Mouse (Mus musculus) olfactory bulb, adult 2 months (tissue): Measurements from ENCODE around the gene Ifna1. TPM values are rescaled to one million over a fixed set of nuclear protein-coding genes. Genes with fewer than 3 reads are reported as not detected.

ENCODE experiments used
- H3K27ac ChIP-seq: fragments of 200-500 bp; 2 replicates; pipeline ENCODE4 v1.5.1; 2012; ENCODE audit warnings: low read depth, low read length; ENCODE audit not compliant: insufficient read depth
- H3K4me1 ChIP-seq: fragments of 200-500 bp; 2 replicates; pipeline ENCODE4 v1.6.1; 2012; ENCODE audit warnings: low read length; ENCODE audit not compliant: control insufficient read depth, insufficient read depth
- H3K4me3 ChIP-seq: fragments of 200-500 bp; 2 replicates; pipeline ENCODE4 v1.5.1; 2012; ENCODE audit warnings: mild to moderate bottlenecking, low read depth, low read length, moderate library complexity; ENCODE audit not compliant: insufficient read depth
- CTCF ChIP-seq: fragments of 200-500 bp; IDR thresholded peaks from 2 replicates; pipeline ENCODE4 v1.5.1; 2012; ENCODE audit warnings: low read depth, mild to moderate bottlenecking, low read length, moderate library complexity; ENCODE audit not compliant: insufficient read depth
- POLR2A ChIP-seq: fragments of 200-500 bp; IDR thresholded peaks from 2 replicates; pipeline ENCODE4 v1.6.1; 2012; ENCODE audit warnings: mild to moderate bottlenecking, low read depth, low read length, moderate library complexity; ENCODE audit not compliant: insufficient read depth
- WGBS: fragments of 180-500 bp; shearing (Covaris S2); methylation state at CpG from one replicate; pipeline ENCODE4 v1.1.7; 2018; 5-methylcytosine and 5-hydroxymethylcytosine counted together
- polyA plus RNA-seq: library from polyadenylated mRNA; stranded (reverse); fragments of >200 nt; gene quantifications from 2 replicates; pipeline ENCODE4 v1.2.4, GENCODE M21; 2012; ENCODE audit warnings: low replicate concordance; ENCODE audit not compliant: missing spikeins, insufficient read depth, insufficient read length

Gene Ifna1
- polyA plus RNA-seq, 1 experiment: not detected

DNA sequence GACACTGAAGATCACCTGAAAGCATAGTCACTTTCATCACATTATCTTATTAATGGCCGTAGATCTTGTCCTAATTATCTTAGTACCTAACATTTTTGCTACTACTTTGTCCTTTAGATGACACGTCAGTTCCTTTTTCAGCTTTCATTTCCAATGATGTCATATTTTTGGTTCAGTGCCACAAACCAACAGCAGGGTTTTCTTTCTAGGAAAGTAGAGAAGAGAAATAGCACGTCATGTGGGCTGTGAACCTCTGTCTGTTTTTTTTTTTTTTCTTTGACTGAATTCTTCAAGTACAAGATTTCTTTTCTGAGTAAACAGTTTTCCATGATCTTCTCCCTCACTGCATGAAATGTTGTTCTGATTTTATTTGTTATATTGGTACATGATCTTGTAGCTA lies 9.8 kb upstream of the Ifna1 start:
- Histone ChIP-seq H3K4me3 (no peak overlapping the region), H3K4me1 (no peaks in the 10 kb centered on the region), H3K27ac (no peak overlapping the region)
- no peak for TF ChIP-seq CTCF
- no peak for TF ChIP-seq POLR2A
- WGBS: 71% methylated on average over 3 of the region's 3 CpGs

- H3K4me3 ChIP-seq: no peak within 1 kb of the TSS
- H3K4me1 ChIP-seq: no peaks in the 10 kb centered on the region
- 51% methylated on average over 2 of the region's 2 CpGs for WGBS
- TF ChIP-seq POLR2A (no peak), CTCF (no peak)
- H3K27ac ChIP-seq: no peak within 1 kb of the TSS
Observed at GRCm38 (mm10) chr4:88841438-88841911, 8.4 kb upstream of the Ifna1 start, which contains the start of gene Ifna4. Gene Ifna4 (plus strand): TSS chr4:88841861.

DNA sequence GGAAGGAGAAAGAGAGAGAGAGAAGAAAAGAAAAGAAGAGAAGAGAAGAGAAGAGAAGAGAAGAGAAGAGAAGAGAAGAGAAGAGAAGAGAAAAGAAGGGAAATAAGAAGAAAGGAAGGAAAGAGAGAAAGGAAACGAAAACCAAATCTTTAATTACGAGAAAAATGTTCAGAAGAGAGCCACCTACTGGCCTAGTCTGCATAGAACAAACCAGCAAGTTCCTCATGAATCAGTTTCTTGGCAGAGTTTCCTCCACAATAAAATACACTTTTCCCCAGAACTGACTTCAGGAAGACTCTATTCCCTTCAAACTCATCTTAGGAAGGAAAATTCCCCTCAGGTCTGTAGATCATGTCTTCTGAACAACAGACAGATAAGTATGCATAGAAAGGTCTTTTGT lies 4.6 kb upstream of the Ifna1 start:
- Histone ChIP-seq H3K4me1 (no peaks in the 10 kb centered on the region), H3K27ac (no peak overlapping the region), H3K4me3 (no peak overlapping the region)
- WGBS: 50% methylated on average over 2 of the region's 2 CpGs
- TF ChIP-seq POLR2A (no peak), CTCF (no peak)

GRCm38 (mm10) chr4:88851026-88851763 lies 1.3 kb downstream of the Ifna1 start:
- Histone ChIP-seq H3K27ac (no peak overlapping the region), H3K4me3 (no peak overlapping the region), H3K4me1 (no peaks in the 10 kb centered on the region)
- no peak for TF ChIP-seq CTCF
- no peak for TF ChIP-seq POLR2A
- WGBS: 55% methylated on average over 4 of the region's 4 CpGs

GRCm38 (mm10) chr4:88859214-88859613 lies 9.3 kb downstream of the Ifna1 start:
- H3K4me1 ChIP-seq: no peaks in the 10 kb centered on the region
- H3K4me3 ChIP-seq: no peak overlapping the region
- H3K27ac ChIP-seq: no peak overlapping the region
- no peak for TF ChIP-seq CTCF
- TF ChIP-seq POLR2A: no peak

DNA sequence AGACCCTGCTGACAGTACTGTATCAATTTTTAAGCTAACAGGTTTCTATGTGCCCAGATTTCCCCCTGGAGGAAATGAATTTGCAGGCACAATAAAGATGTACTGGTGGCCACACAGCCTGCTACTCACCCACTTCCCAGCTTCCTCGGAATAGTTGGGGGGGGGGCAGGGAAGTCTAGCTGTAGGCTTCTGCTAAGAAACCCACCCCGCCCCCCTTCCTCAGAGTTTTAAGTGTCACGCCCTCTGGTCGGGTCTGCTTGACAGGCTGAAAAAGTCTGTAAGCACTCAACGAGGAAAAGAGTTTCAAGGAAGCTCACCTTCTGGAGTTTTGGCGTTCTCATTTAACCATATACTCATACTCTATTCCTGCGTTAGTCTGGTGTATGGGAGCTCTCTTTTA lies 13.4 kb downstream of the Ifna1 start:
- H3K27ac ChIP-seq: no peak overlapping the region
- TF ChIP-seq POLR2A (no peak), CTCF (no peak)
- H3K4me1 ChIP-seq: peaks cover 4% of the 10 kb centered on the region; the same call in 1 of the 2 replicates
- no peak overlapping the region for H3K4me3 ChIP-seq
- WGBS: 14% methylated on average over 7 of the region's 7 CpGs

DNA sequence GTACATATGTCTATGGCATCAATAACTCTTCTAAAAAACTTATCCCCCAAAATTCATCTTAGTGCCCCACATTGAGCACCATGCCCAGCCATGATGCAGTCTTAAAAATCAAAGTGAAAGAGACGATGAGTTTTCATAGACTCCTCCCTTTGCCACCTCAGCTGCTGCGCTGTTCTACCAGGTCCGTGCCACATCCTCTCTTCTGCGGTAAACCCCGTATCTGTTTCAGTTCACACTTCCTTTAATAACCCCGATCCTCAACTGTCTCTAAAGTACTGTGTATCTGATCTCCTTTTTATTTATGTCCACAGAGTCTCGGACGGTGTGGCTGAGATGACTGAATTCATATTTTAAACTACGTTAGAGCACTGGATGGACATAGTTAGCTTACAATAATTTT lies 14.7 kb downstream of the Ifna1 start:
- no peak overlapping the region for H3K4me3 ChIP-seq
- H3K4me1 ChIP-seq: peaks cover 4% of the 10 kb centered on the region; the same call in 1 of the 2 replicates
- no peak for TF ChIP-seq POLR2A
- no peak overlapping the region for H3K27ac ChIP-seq
- WGBS: 81% methylated on average over 9 of the region's 9 CpGs

DNA sequence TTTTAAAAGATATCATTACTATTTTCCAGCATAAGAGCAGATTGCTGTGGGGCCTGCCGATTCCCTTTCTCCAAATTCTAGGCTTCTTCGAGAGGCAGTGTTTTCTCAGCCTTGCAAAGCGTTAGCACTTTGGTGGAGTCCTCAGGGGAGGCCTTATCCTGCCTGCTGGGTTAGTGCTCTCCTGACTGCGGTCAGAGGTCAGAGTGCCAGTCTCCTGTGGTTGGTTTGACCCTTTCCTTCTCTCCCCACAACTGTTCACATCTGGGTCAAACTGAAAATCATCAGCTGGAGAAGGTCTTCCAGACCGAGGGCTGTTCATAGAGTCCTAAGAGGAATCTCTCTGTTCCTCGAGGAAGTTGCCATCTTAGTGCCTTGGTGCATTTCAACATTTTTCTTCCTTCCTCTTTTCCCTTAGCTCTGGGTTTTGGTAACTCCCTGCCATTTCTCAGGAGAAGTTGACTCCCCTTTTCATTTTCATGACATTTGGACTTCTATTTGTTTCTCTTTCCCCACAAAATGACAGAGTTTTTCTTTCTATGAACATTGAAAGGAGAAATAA lies 15.2 kb downstream of the Ifna1 start:
- 72% methylated on average over 6 of the region's 6 CpGs for WGBS
- no peak for TF ChIP-seq POLR2A
- no peak for TF ChIP-seq CTCF
- H3K27ac ChIP-seq: no peak overlapping the region
- H3K4me1 ChIP-seq: peaks cover 4% of the 10 kb centered on the region; the same call in 1 of the 2 replicates
- no peak overlapping the region for H3K4me3 ChIP-seq

DNA sequence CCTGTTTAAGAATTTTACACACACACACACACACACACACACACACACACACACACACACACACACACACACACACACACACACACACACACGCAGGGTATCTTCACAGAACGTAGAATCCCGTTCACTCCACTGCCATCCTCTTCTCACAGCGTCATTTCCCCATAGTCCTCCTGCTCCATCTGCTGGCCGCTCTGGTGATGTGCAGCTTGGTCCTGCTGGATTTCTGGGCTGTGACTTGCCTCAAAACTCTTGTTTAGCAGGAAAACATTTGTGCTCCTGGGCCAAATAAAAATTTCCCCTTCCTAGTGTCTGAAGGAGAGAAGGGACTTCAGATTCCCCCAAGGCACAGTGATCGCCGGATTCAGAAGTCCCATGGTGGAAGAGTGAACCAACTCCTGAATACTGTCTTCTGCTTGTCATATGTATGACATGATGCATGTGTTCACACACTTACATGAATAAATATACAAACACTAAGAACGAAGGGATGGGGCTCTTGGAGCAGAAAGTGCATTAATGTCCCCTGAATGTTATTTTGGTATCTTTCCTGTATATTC lies 17.6 kb downstream of the Ifna1 start:
- TF ChIP-seq CTCF (peak; percentile 89), POLR2A (no peak)
- under 1% methylated on average over 8 of the region's 8 CpGs for WGBS
- peaks cover 4% of the 10 kb centered on the region; the same call in 1 of the 2 replicates for H3K4me1 ChIP-seq
- no peak overlapping the region for H3K27ac ChIP-seq
- no peak overlapping the region; the same call in 1 of the 2 replicates for H3K4me3 ChIP-seq
